Mouse (Mus musculus): ENCODE measurements at regions not wholly inside any gene's neighbourhood (a gene's known extent, or its start where the extent isn't known, plus 50 kb on each side); places are given as distances from the start of the nearest gene placed in this dataset.

GRCm38 (mm10) chr3:34522054-34522684, 128.0 kb upstream of the Sox2 start:
- Histone ChIP-seq H3K79me3 (ENCODE audit: low read depth) (no peaks in the 10 kb centered on the region), H3K27me3 (ENCODE audit: control insufficient read depth, insufficient read depth, insufficient read length) (no peaks in the 10 kb centered on the region), H3ac (ENCODE audit: control insufficient read depth, insufficient read length, low read depth) (no peak overlapping the region), H3K4me3 (ENCODE audit: insufficient read depth, poor library complexity, severe bottlenecking) (no peak overlapping the region), H3K79me2 (ENCODE audit: control insufficient read depth, insufficient read depth) (no peaks in the 10 kb centered on the region), H3K36me3 (ENCODE audit: control insufficient read depth, insufficient read depth) (no peaks in the 10 kb centered on the region)
- TF ChIP-seq MYOG (IDR thresholded peaks at IDR 0.05; ENCODE audit: control insufficient read depth, extremely low read depth, insufficient read length), result no peak

GRCm38 (mm10) chr3:34521357-34522053, 128.7 kb upstream of the Sox2 start:
- TF ChIP-seq USF1 (IDR thresholded peaks at IDR 0.05; ENCODE audit: low read depth) (no peak), MYOD1 (IDR thresholded peaks at IDR 0.05; ENCODE audit: control insufficient read depth, insufficient read length, low read depth) (no peak), MAX (IDR thresholded peaks at IDR 0.05) (no peak), MYOG (IDR thresholded peaks at IDR 0.05; ENCODE audit: control insufficient read depth, extremely low read depth, insufficient read length) (no peak), FOSL1 (IDR thresholded peaks at IDR 0.05; ENCODE audit: insufficient read depth, low read length, poor library complexity, severe bottlenecking) (no peak), CEBPB (IDR thresholded peaks at IDR 0.05; ENCODE audit: low read depth) (no peak), CTCF (IDR thresholded peaks at IDR 0.05; ENCODE audit: control insufficient read depth, insufficient read depth, insufficient read length) (no peak)
- Histone ChIP-seq H3K79me2 (ENCODE audit: control insufficient read depth, insufficient read depth) (no peaks in the 10 kb centered on the region), H3K4me3 (ENCODE audit: insufficient read depth, poor library complexity, severe bottlenecking) (no peak overlapping the region), H3K79me3 (ENCODE audit: low read depth) (no peaks in the 10 kb centered on the region), H3ac (ENCODE audit: control insufficient read depth, insufficient read length, low read depth) (no peak overlapping the region), H3K36me3 (ENCODE audit: control insufficient read depth, insufficient read depth) (no peaks in the 10 kb centered on the region), H3K27me3 (ENCODE audit: control insufficient read depth, insufficient read depth, insufficient read length) (no peaks in the 10 kb centered on the region)

- H3ac ChIP-seq (ENCODE audit: control insufficient read depth, insufficient read length, low read depth), result no peak overlapping the region
Measured at GRCm38 (mm10) chr3:34512503-34513145, 137.6 kb upstream of the Sox2 start.

GRCm38 (mm10) chr3:34510723-34511122, 139.5 kb upstream of the Sox2 start:
- Histone ChIP-seq H3K4me3 (ENCODE audit: insufficient read depth, poor library complexity, severe bottlenecking) (no peak overlapping the region), H3K79me2 (ENCODE audit: control insufficient read depth, insufficient read depth) (no peaks in the 10 kb centered on the region), H3K36me3 (ENCODE audit: control insufficient read depth, insufficient read depth) (no peaks in the 10 kb centered on the region), H3ac (ENCODE audit: control insufficient read depth, insufficient read length, low read depth) (no peak overlapping the region), H3K79me3 (ENCODE audit: low read depth) (no peaks in the 10 kb centered on the region), H3K27me3 (ENCODE audit: control insufficient read depth, insufficient read depth, insufficient read length) (no peaks in the 10 kb centered on the region)
- TF ChIP-seq FOSL1 (IDR thresholded peaks at IDR 0.05; ENCODE audit: insufficient read depth, low read length, poor library complexity, severe bottlenecking) (peak; percentile 59), MAX (IDR thresholded peaks at IDR 0.05) (no peak), MYOD1 (IDR thresholded peaks at IDR 0.05; ENCODE audit: control insufficient read depth, insufficient read length, low read depth) (peak; percentile 88)

More at GRCm38 (mm10) chr3:34512503-34513145, 137.6 kb upstream of the Sox2 start:
- no peaks in the 10 kb centered on the region for H3K79me2 ChIP-seq (ENCODE audit: control insufficient read depth, insufficient read depth)
- H3K79me3 ChIP-seq (ENCODE audit: low read depth), result no peaks in the 10 kb centered on the region
- H3K36me3 ChIP-seq (ENCODE audit: control insufficient read depth, insufficient read depth), result no peaks in the 10 kb centered on the region
- H3K4me3 ChIP-seq (ENCODE audit: insufficient read depth, poor library complexity, severe bottlenecking), result no peak overlapping the region
- H3K27me3 ChIP-seq (ENCODE audit: control insufficient read depth, insufficient read depth, insufficient read length), result no peaks in the 10 kb centered on the region
- TF ChIP-seq MYOD1 (IDR thresholded peaks at IDR 0.05; ENCODE audit: control insufficient read depth, insufficient read length, low read depth) (peak; percentile 2), MAX (IDR thresholded peaks at IDR 0.05) (no peak)

GRCm38 (mm10) chr3:34509160-34509559, 141.0 kb upstream of the Sox2 start:
- Histone ChIP-seq H3K79me2 (ENCODE audit: control insufficient read depth, insufficient read depth) (no peaks in the 10 kb centered on the region), H3K79me3 (ENCODE audit: low read depth) (no peaks in the 10 kb centered on the region), H3K27me3 (ENCODE audit: control insufficient read depth, insufficient read depth, insufficient read length) (no peaks in the 10 kb centered on the region), H3K36me3 (ENCODE audit: control insufficient read depth, insufficient read depth) (no peaks in the 10 kb centered on the region), H3K4me3 (ENCODE audit: insufficient read depth, poor library complexity, severe bottlenecking) (no peak overlapping the region), H3ac (ENCODE audit: control insufficient read depth, insufficient read length, low read depth) (no peak overlapping the region)
- TF ChIP-seq FOSL1 (IDR thresholded peaks at IDR 0.05; ENCODE audit: insufficient read depth, low read length, poor library complexity, severe bottlenecking) (no peak), MYOG (IDR thresholded peaks at IDR 0.05; ENCODE audit: control insufficient read depth, extremely low read depth, insufficient read length) (no peak), MYOD1 (IDR thresholded peaks at IDR 0.05; ENCODE audit: control insufficient read depth, insufficient read length, low read depth) (no peak), MAX (IDR thresholded peaks at IDR 0.05) (no peak), CTCF (IDR thresholded peaks at IDR 0.05; ENCODE audit: control insufficient read depth, insufficient read depth, insufficient read length) (no peak), CEBPB (IDR thresholded peaks at IDR 0.05; ENCODE audit: low read depth) (no peak), USF1 (IDR thresholded peaks at IDR 0.05; ENCODE audit: low read depth) (no peak)

- H3K4me3 ChIP-seq (ENCODE audit: insufficient read depth, poor library complexity, severe bottlenecking), result no peak overlapping the region
- TF ChIP-seq USF1 (IDR thresholded peaks at IDR 0.05; ENCODE audit: low read depth) (no peak), CTCF (IDR thresholded peaks at IDR 0.05; ENCODE audit: control insufficient read depth, insufficient read depth, insufficient read length) (no peak), CEBPB (IDR thresholded peaks at IDR 0.05; ENCODE audit: low read depth) (no peak), FOSL1 (IDR thresholded peaks at IDR 0.05; ENCODE audit: insufficient read depth, low read length, poor library complexity, severe bottlenecking) (no peak), MYOG (IDR thresholded peaks at IDR 0.05; ENCODE audit: control insufficient read depth, extremely low read depth, insufficient read length) (no peak), MYOD1 (IDR thresholded peaks at IDR 0.05; ENCODE audit: control insufficient read depth, insufficient read length, low read depth) (no peak), MAX (IDR thresholded peaks at IDR 0.05) (no peak)
Measured at GRCm38 (mm10) chr3:34504573-34504894, 145.7 kb upstream of the Sox2 start.

More at GRCm38 (mm10) chr3:34504573-34504894, 145.7 kb upstream of the Sox2 start:
- H3ac ChIP-seq (ENCODE audit: control insufficient read depth, insufficient read length, low read depth), result no peak overlapping the region
- no peaks in the 10 kb centered on the region for H3K36me3 ChIP-seq (ENCODE audit: control insufficient read depth, insufficient read depth)
- no peaks in the 10 kb centered on the region for H3K79me3 ChIP-seq (ENCODE audit: low read depth)
- H3K79me2 ChIP-seq (ENCODE audit: control insufficient read depth, insufficient read depth), result no peaks in the 10 kb centered on the region
- no peaks in the 10 kb centered on the region for H3K27me3 ChIP-seq (ENCODE audit: control insufficient read depth, insufficient read depth, insufficient read length)
